Mouse (Mus musculus): ENCODE measurements around the gene Exoc2. TPM values are rescaled to one million over a fixed set of nuclear protein-coding genes. Genes with fewer than 3 reads are reported as not detected.

The Exoc2 gene
- polyA plus RNA-seq, 1 experiment from 2014 or later = 26.4 TPM

- WGBS = 77% methylated on average over 2 of the region's 2 CpGs
- H3K27me3 ChIP-seq (ENCODE audit: insufficient read depth, poor library complexity, severe bottlenecking) = no peaks in the 10 kb centered on the region
- no peak overlapping the region for H3K4me3 ChIP-seq
- no peak overlapping the region for H3K27ac ChIP-seq
- peaks cover 5% of the 10 kb centered on the region; the same call in 1 of the 2 replicates for H3K4me1 ChIP-seq
- H3K36me3 ChIP-seq = no peaks in the 10 kb centered on the region
- no peaks in the 10 kb centered on the region for H3K9me3 ChIP-seq
- DNase-seq (ENCODE audit: low spot score) = no peak
Observed at GRCm38 (mm10) chr13:30960714-30961113, 13.2 kb downstream of the Exoc2 start.

DNA sequence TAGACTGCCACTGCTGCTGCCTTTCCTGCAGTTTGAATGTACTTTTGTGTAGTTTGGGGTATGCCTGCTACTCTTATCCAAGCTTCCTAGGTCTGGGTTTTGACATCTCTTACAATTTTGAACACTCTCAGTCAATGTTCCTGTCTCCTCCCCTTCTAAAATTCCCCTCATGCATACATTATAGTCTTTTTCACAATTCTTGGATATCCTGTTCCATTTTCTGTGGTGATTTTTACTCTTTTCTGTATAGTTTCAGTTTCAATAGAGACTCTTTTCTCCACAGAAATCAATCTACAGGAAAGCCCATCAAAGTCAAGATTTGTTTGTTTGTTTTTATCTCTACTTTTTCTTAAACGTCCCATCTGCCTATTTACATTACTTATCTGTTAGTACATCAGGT lies 20.3 kb downstream of the Exoc2 start:
- H3K27me3 ChIP-seq (ENCODE audit: insufficient read depth, poor library complexity, severe bottlenecking) = no peaks in the 10 kb centered on the region
- no peaks in the 10 kb centered on the region for H3K9me3 ChIP-seq
- H3K4me3 ChIP-seq = no peak overlapping the region
- WGBS = 52% methylated on average over 1 of the region's 1 CpGs
- DNase-seq (ENCODE audit: low spot score) = no peak
- H3K4me1 ChIP-seq = peaks cover 6% of the 10 kb centered on the region; the same call in 1 of the 2 replicates
- H3K27ac ChIP-seq = no peak overlapping the region
- peaks cover 3% of the 10 kb centered on the region; the same call in 1 of the 2 replicates for H3K36me3 ChIP-seq

- H3K4me3 ChIP-seq = no peak overlapping the region
- peaks cover 8% of the 10 kb centered on the region for H3K36me3 ChIP-seq
- H3K27ac ChIP-seq = no peak overlapping the region
- DNase-seq (ENCODE audit: low spot score) = no peak
- no peaks in the 10 kb centered on the region for H3K27me3 ChIP-seq (ENCODE audit: insufficient read depth, poor library complexity, severe bottlenecking)
- WGBS = 90% methylated on average over 2 of the region's 2 CpGs
- H3K4me1 ChIP-seq = peaks cover 15% of the 10 kb centered on the region
- H3K9me3 ChIP-seq = no peaks in the 10 kb centered on the region
Observed at GRCm38 (mm10) chr13:30952044-30952443, 21.8 kb downstream of the Exoc2 start.

DNA sequence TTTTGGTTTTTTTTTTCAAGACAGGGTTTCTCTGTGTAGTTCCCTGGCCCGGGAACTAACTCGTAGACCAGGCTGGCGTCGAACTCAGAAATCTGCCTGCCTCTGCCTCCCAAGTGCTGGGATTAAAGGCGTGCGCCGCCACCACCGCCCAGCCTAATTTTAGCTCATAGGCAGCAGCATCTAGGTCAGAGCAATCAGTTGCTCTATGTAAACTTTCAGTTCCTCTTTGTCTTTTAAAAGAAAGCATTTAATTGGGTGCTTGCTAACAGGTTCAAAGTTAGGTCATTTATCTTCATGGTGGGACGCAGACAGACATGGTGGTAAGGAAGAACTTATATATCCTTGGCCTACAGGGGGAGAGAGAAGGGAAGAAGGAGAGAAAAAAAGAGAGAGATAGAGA lies 24.7 kb downstream of the Exoc2 start:
- no peak overlapping the region for H3K27ac ChIP-seq
- H3K27me3 ChIP-seq (ENCODE audit: insufficient read depth, poor library complexity, severe bottlenecking) = no peaks in the 10 kb centered on the region
- H3K36me3 ChIP-seq = peaks cover 6% of the 10 kb centered on the region
- no peaks in the 10 kb centered on the region for H3K9me3 ChIP-seq
- peaks cover 11% of the 10 kb centered on the region for H3K4me1 ChIP-seq
- 94% methylated on average over 9 of the region's 9 CpGs for WGBS
- H3K4me3 ChIP-seq = no peak overlapping the region
- DNase-seq (ENCODE audit: low spot score) = no peak

DNA sequence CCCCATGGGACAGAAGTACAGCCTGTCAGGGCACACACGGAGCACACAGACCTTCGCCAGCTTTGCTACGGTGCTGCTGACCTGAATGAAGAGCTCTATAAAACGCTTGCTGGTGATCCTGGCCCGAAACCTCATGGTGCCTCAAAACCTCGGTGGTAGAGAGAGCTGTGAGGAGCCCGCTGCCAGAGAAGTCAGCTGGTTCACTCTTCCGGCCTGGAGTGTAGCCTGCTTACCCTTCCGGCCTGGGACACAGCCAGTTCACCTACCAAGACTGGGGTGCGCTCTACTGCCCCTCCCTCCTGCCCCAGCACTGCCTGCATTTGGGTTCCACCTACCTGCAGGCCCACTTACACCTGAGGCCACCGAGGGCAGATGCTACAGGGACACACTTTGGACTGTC lies 26.4 kb downstream of the Exoc2 start, which contains the start of gene Hus1b:
TSS of gene Hus1b (minus strand) at position 220 of the 400 bp plus-strand sequence.
- 86% methylated on average over 11 of the region's 11 CpGs for WGBS
- no peaks in the 10 kb centered on the region for H3K27me3 ChIP-seq (ENCODE audit: insufficient read depth, poor library complexity, severe bottlenecking)

DNA sequence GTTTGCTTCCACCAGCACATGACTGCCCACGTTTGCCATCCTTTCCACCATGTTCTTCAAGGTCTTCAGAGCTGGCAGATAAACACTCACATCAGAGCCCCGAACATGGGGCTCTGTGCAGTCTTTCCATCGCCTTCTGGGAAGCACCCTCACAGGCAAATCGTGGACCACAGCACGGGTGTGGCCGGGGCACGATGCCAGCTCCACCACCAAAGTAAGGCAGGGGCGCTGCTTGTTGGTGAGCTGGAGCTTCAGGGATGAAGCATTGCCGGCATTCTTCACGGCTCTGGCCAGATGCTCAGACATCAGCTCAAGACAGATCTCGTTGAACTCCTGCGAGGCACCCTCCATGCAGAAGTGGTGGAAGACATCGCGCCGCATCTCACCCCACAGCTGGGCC lies 26.8 kb downstream of the Exoc2 start:
- Histone ChIP-seq H3K9me3 (no peaks in the 10 kb centered on the region), H3K36me3 (peaks cover 6% of the 10 kb centered on the region), H3K27ac (peak overlapping the region; percentile 38; the same call in 1 of the 2 replicates), H3K4me1 (peaks cover 11% of the 10 kb centered on the region), H3K27me3 (ENCODE audit: insufficient read depth, poor library complexity, severe bottlenecking) (no peaks in the 10 kb centered on the region), H3K4me3 (no peak overlapping the region)
- 87% methylated on average over 15 of the region's 15 CpGs for WGBS
- DNase-seq (ENCODE audit: low spot score) = no peak

More for the DNA sequence above, 26.4 kb downstream of the Exoc2 start, which contains the start of gene Hus1b:
- no peak for DNase-seq (ENCODE audit: low spot score)
- Histone ChIP-seq H3K9me3 (no peaks in the 10 kb centered on the region), H3K36me3 (peaks cover 6% of the 10 kb centered on the region), H3K4me1 (peaks cover 11% of the 10 kb centered on the region), H3K27ac (peak within 1 kb of the TSS; percentile 38; the same call in 1 of the 2 replicates), H3K4me3 (no peak within 1 kb of the TSS)

GRCm38 (mm10) chr13:30945788-30946187 lies 28.1 kb downstream of the Exoc2 start:
- peaks cover 6% of the 10 kb centered on the region for H3K36me3 ChIP-seq
- H3K4me1 ChIP-seq = peaks cover 11% of the 10 kb centered on the region
- no peaks in the 10 kb centered on the region for H3K27me3 ChIP-seq (ENCODE audit: insufficient read depth, poor library complexity, severe bottlenecking)
- H3K27ac ChIP-seq = no peak overlapping the region
- no peaks in the 10 kb centered on the region for H3K9me3 ChIP-seq
- no peak for DNase-seq (ENCODE audit: low spot score)
- H3K4me3 ChIP-seq = no peak overlapping the region

DNA sequence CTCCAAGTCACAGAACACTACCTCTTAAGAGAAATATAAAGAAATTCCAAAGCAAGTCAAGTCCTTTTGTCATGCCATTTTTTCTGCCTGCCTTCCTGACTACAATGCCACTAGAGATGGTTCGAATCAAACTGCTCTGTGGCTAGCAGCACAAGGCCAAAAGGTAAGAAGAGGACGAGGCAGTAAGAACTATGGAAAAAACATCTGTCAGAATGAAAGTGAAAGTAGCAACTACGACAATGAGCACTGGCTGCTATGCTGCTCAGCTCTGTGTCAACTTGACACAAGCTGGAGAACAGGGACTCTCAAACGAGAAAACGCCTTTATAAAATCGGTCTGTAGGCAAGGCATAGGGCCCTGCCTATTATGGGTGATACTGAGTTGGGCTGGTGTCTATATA lies 40.9 kb downstream of the Exoc2 start:
- H3K27me3 ChIP-seq (ENCODE audit: insufficient read depth, poor library complexity, severe bottlenecking) = no peaks in the 10 kb centered on the region
- WGBS = 82% methylated on average over 6 of the region's 6 CpGs
- H3K27ac ChIP-seq = no peak overlapping the region

GRCm38 (mm10) chr13:30931613-30932012 lies 42.3 kb downstream of the Exoc2 start:
- H3K9me3 ChIP-seq = no peaks in the 10 kb centered on the region

More for the DNA sequence above, 40.9 kb downstream of the Exoc2 start:
- no peak for DNase-seq (ENCODE audit: low spot score)
- peaks cover 6% of the 10 kb centered on the region; the same call in 1 of the 2 replicates for H3K4me1 ChIP-seq
- H3K9me3 ChIP-seq = no peaks in the 10 kb centered on the region
- no peak overlapping the region for H3K4me3 ChIP-seq
- H3K36me3 ChIP-seq = peaks cover 12% of the 10 kb centered on the region; the same call in 1 of the 2 replicates

GRCm38 (mm10) chr13:30929119-30929518 lies 44.8 kb downstream of the Exoc2 start:
- DNase-seq (ENCODE audit: low spot score) = no peak
- Histone ChIP-seq H3K4me1 (peaks cover 6% of the 10 kb centered on the region; the same call in 1 of the 2 replicates), H3K36me3 (peaks cover 14% of the 10 kb centered on the region; the same call in 1 of the 2 replicates), H3K27me3 (ENCODE audit: insufficient read depth, poor library complexity, severe bottlenecking) (no peaks in the 10 kb centered on the region), H3K27ac (no peak overlapping the region), H3K4me3 (no peak overlapping the region), H3K9me3 (no peaks in the 10 kb centered on the region)
- 71% methylated on average over 2 of the region's 2 CpGs for WGBS

More at GRCm38 (mm10) chr13:30931613-30932012, 42.3 kb downstream of the Exoc2 start:
- peaks cover 6% of the 10 kb centered on the region; the same call in 1 of the 2 replicates for H3K4me1 ChIP-seq
- peaks cover 9% of the 10 kb centered on the region; the same call in 1 of the 2 replicates for H3K36me3 ChIP-seq
- WGBS = 70% methylated on average over 4 of the region's 4 CpGs
- DNase-seq (ENCODE audit: low spot score) = no peak
- H3K4me3 ChIP-seq = no peak overlapping the region
- no peaks in the 10 kb centered on the region for H3K27me3 ChIP-seq (ENCODE audit: insufficient read depth, poor library complexity, severe bottlenecking)
- no peak overlapping the region for H3K27ac ChIP-seq

DNA sequence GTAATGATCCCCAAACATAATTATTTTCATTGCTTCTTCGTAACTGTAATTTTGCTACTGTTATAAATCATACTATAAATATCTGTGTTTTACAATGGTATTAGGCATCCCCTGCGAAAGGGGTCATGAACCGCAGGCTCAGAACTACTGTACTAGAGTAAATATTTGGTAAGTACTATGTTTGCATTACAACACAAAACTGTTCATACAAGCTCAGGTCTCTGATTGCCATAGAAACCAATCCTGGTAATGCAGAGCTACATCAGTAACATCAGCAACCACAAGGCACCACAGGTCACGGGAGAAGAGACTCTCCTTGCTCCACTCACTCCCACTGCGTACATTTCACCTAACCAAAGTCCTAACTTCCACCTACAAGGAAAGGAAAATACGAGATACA lies 49.6 kb downstream of the Exoc2 start:
- Histone ChIP-seq H3K4me1 (peaks cover 6% of the 10 kb centered on the region; the same call in 1 of the 2 replicates), H3K4me3 (no peak overlapping the region), H3K36me3 (peaks cover 19% of the 10 kb centered on the region), H3K27me3 (ENCODE audit: insufficient read depth, poor library complexity, severe bottlenecking) (no peaks in the 10 kb centered on the region), H3K27ac (no peak overlapping the region), H3K9me3 (no peaks in the 10 kb centered on the region)
- WGBS = 94% methylated on average over 6 of the region's 6 CpGs
- DNase-seq (ENCODE audit: low spot score) = no peak

- H3K27me3 ChIP-seq (ENCODE audit: insufficient read depth, poor library complexity, severe bottlenecking) = no peaks in the 10 kb centered on the region
- DNase-seq (ENCODE audit: low spot score) = no peak
- H3K4me3 ChIP-seq = no peak overlapping the region
- H3K4me1 ChIP-seq = no peaks in the 10 kb centered on the region
- peaks cover 19% of the 10 kb centered on the region for H3K36me3 ChIP-seq
- WGBS = 83% methylated on average over 4 of the region's 4 CpGs
- H3K9me3 ChIP-seq = no peaks in the 10 kb centered on the region
- H3K27ac ChIP-seq = no peak overlapping the region
Observed at GRCm38 (mm10) chr13:30921914-30922313, 52.0 kb downstream of the Exoc2 start.

DNA sequence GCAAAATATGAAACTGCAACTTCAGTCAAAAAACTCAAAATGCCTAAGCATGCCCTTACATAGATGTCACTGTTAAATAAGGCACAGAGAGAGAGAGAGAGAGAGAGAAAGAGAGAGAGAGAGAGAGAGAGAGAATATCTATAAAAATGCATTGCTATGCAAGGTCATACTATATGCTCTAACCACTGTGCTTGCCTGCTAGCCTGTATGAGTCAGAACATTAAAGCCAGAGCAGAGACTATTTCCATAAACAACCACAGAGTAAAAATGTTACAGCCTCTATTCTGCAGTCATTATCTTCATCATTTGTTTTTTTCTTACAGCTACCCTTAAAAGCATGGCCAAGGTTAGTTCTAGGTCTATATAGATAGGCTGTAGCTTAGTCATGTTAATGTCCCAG lies 60.1 kb downstream of the Exoc2 start:
- DNase-seq (ENCODE audit: low spot score) = no peak
- H3K27ac ChIP-seq = no peak overlapping the region
- H3K36me3 ChIP-seq = no peaks in the 10 kb centered on the region
- H3K4me1 ChIP-seq = peaks cover 8% of the 10 kb centered on the region
- no peak overlapping the region for H3K4me3 ChIP-seq
- no peaks in the 10 kb centered on the region for H3K9me3 ChIP-seq
- no peaks in the 10 kb centered on the region for H3K27me3 ChIP-seq (ENCODE audit: insufficient read depth, poor library complexity, severe bottlenecking)

GRCm38 (mm10) chr13:30913028-30913427 lies 60.9 kb downstream of the Exoc2 start:
- Histone ChIP-seq H3K9me3 (no peaks in the 10 kb centered on the region), H3K27ac (no peak overlapping the region), H3K4me1 (peaks cover 8% of the 10 kb centered on the region), H3K27me3 (ENCODE audit: insufficient read depth, poor library complexity, severe bottlenecking) (no peaks in the 10 kb centered on the region), H3K4me3 (no peak overlapping the region), H3K36me3 (no peaks in the 10 kb centered on the region)
- no peak for DNase-seq (ENCODE audit: low spot score)
- 32% methylated on average over 4 of the region's 4 CpGs for WGBS
